Mouse (Mus musculus): ENCODE measurements around the gene 1500009C09Rik. TPM values are rescaled to one million over a fixed set of nuclear protein-coding genes. Genes with fewer than 3 reads are reported as not detected.
A peak's percentile ranks its signal among the peaks of the same experiment; 100 is the strongest.
"Not testable (repeated sequence)": the region's sequence is repeated elsewhere in the genome, so short reads cannot be mapped to it uniquely, and the experiment has no call there.

Gene 1500009C09Rik
- polyA plus RNA-seq, 3 experiments from 2014 or later: not detected

DNA sequence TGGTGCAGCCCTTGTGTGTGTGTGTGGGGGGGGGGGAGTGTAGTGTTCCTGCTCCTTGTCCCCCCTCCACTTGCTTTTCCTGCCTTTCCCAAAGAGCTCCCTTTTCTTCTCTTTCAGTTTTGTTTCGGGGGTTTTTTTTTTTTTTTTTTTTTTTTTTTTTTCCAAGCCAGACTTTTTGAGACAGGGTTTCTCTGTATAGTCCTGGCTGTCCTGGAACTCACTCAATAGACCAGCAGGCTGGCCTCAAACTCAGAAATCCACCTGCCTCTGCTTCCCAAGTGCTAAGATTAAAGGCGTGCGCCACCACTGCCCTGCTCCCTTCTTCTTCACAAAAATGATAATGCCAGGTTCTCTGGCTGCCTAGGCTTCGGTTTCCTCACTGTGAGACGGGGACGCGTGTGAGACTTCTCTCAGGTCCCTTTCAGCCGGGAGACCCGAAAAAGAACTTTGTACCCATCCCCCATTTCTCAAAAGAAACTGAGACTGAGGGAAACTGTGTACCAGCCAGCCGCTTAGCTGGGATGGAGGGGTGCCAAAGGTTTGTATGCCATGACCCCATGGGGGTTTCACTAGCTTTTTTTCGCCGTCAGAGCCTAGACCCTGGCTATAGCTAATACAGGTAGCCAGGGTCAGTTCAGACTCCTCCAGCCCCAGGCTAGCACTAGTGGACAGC, 32.1 kb upstream of the 1500009C09Rik start:
- ATAC-seq: no peak

DNA sequence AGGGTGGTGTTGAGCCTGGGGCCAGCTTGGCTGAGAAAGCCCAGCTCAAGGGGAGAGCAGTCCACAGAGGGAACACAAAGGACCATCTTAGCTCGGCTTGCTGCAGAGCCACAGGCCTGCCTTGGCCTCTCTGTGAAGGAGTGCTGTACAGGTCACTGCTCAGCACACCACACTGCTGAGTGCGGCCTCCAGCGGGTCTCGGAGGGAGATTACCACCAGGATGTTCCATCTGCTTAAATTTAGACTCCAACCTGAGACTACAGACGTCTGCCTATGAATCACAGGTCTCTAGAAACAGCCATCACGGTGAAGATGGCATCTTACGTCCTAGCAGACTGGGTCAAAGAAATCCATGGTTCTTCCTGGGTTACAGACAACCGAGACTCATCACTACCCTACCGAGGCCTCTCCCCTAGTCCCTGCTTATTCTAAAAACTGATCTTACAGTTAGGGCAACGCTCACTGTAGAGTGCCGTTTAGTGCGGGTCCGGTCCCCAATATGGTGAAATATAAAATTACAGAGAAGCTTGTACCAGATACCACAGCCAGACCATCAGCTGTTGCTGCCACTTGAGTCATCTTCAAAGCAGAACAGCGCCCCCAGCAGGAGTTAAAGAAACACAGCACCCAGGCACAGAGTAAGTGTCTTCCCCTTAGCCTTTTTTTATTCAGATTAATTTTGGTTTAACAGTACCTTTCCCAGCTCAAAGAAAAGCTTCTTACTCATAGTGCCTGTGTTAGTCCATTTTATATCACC, 30.9 kb upstream of the 1500009C09Rik start:
- ATAC-seq: no peak

DNA sequence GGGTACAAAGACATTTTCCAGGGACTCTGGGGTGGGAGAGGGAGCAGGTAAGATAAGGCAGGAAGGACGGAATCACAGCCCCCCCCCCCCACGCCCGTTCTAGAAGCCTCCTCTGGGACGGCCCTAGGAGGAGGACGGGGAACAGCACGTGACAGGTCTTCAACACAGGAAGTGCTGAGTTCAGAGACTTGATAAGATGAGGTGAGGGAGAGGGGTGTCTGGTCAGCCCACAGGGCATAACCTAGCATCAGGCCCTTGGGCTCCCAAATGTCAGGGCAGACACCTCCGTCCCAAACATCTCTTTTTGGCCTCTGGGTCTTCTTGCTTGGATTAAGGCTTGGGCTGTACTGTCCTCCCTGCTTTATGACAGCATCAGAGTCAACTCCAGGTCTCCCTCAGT, 28.9 kb upstream of the 1500009C09Rik start:
- ATAC-seq: no peak

DNA sequence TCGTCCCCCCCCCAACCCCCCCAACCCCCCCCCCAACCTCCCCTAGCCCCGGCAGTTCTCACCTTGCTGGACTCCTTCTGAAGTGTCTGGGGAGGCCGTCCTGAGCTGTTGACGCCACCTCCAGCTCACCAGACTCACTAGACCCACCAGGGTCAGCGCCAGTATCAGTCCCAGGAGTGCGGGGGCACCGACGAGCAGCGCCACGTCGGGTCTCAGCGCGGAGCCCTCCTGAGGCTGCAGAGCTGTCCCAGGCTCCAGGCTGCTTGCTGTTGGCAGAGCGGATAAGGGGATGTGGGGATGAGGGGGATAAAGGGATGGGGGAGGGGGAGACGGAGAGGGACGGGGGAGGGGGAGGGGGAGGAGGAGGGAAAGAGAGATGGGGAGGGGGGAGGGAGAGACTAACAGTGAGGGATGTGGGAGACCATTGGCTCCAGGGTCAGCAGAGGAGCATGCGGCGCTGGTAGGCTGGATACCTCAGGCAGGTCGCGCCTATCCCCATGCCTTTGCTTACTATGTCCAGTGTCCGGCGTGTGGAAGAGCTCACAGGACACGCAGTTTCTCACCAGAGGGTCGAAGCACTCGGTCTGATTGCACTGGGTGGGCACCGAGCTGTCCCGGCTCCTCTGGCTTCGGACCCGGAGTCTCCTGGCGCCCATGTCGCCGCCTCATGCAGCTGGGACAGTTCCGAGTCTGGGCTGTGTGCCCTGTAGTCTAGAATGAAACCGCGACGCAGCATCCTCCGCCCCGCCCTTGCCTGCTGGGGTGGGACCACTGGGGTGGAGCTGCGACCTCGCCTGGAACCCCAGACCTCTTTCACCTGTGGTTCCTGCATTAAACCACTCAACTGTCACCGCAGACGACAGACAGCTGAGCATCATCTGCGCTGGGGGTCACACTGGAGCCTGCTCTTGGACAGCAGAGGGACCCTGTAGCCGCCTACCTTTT, 28.3 kb upstream of the 1500009C09Rik start, which contains the start of gene Tnfrsf13c:
Gene Tnfrsf13c, minus strand, starts transcription at position 713 of the 945 bp plus-strand sequence.
- ATAC-seq: peak; percentile 84

GRCm38 (mm10) chr15:82224602-82225215, 27.5 kb upstream of the 1500009C09Rik start:
- no peak for ATAC-seq

GRCm38 (mm10) chr15:82225769-82226168, 26.4 kb upstream of the 1500009C09Rik start:
- ATAC-seq: no peak

DNA sequence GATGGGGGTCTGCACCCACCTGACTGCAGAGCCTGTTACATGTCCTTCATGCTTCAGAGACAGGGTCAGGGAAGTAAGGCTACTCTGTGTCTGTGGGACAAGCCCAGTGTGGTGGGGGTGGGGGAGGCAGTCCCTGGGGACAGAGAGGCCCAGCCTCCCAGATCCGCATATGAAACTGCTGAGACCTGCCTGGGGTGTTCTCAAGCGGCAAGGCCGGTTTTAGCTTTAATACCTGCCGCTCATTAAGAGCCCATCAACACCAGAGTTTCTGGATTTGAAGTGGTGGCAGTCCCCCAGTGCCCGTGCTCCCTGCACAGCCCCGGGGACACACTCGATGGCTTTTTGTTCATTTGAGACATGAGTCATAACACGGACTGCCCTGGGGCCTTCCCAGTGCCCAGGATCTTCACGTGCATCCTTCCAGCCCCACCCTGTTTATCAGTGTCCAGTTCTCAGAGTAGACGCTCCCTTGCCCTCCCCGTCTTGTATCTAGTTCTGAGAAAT, 22.6 kb upstream of the 1500009C09Rik start:
- ATAC-seq: no peak

- ATAC-seq: no peak
Observed at GRCm38 (mm10) chr15:82230098-82230611, 22.0 kb upstream of the 1500009C09Rik start.

GRCm38 (mm10) chr15:82231100-82231499, 21.1 kb upstream of the 1500009C09Rik start:
- ATAC-seq: no peak

DNA sequence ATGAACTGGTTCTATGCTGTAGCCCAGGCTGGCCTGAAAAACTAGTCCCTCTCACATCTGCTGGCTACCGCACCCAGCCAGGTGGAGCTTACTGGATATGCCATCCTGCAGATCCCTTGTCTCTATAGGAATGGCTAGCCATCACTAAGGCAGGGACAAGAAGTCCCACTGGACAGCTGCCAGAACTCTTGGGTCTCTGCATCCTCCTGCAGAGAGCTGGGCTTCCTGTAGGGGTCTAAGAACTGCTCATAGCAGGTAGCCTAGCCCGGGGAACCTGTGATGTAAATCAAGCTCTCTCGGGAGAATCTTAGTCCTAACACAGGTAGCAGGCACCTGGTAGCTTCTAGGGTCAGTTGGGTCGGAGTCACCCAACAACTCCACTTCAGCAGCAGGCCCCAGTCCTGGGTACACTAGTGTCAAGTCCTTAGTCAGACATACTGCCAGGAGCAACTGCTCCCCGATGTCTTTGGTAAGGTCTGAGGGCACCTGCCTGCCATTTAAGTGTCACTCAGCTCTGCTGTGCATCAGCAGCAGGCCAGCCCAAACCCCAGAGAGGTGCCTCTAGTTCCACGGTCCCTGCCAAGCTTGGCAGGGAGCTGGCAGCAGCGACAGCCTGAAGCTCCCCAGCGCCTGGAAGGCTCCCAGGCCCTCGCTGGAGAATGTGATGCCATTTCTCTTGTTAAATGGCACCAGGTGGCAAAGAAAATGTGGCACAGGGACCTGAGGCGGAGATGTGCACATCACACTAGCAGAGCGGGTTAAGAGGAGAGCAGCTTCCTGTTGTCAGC, 20.4 kb upstream of the 1500009C09Rik start:
- ATAC-seq: no peak

DNA sequence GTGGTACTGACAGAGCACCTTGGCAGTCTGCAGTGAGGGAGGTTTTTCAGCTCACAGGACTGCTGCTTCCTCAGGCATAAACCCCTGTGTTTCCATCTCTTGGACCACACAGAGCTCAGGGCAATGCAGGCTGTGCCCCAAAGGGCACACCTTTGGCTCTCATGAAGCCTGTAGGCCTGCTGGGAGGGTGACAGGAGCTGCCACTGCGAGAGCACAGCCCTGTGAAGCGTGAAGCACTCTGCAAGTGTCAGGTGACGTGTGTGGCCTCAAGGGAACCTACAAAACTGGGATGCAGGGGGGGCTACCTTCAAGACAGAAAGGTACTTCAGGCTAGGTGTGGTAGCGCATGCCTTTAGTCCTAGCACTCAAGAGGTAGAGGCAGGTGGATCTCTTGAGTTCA, 19.5 kb upstream of the 1500009C09Rik start:
- no peak for ATAC-seq

DNA sequence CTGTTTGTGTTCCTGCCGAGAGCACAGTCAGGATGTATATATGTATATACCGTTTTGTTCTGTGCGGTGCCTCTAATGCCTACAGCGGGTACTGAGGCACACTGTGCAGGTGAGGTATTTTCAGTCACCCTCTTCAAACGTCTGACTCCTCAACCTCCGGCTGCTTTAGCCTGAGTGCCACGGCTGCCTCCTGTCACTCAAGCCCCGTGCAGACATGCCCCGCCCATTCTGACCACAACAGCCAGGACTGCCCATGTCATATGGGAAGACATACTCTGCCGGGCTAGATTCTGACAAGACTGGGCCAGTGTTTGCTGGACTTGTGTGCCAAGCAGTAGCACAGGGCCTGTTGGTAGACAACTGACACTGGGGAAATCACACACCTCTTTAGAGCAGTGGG, 16.5 kb upstream of the 1500009C09Rik start:
- no peak for ATAC-seq

DNA sequence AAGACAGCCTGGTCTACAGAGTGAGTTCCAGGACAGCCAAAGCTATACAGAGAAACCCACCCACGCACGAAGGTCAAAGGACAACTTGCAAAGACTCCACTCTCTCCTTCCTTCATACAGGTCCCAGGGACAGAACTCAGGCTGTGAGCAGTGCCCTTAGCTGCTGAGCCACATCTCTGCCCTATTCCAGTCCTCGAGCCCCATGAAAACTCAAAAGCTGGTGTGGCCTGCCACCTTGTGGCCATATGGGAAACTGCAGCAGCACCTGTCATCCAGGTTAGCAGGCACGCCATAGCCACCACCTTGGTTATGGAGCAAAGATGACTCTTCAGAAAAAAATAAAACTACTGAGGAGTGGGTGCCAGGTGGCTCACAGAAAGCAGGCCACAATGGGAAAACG, 15.6 kb upstream of the 1500009C09Rik start:
- ATAC-seq: peak; percentile 77

- ATAC-seq: no peak
Observed at GRCm38 (mm10) chr15:82243311-82243710, 8.9 kb upstream of the 1500009C09Rik start.

DNA sequence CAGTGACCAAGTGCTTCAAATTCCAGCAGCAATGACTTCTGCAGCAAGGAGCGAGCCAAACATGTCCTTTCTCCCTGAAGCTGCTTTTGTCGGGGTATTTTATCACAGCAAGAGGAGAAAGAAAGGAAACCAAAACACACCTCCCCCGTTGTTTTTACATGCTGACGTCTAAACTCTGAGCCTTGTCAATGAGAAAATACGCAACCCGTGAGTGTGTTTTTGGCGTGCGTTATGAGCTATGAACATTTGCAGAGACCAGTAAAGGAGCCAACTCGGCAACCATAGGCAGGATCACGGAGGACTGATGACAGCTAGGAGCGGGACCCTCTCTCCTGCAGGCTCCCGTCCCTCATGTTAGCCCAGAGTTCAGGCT, 8.5 kb upstream of the 1500009C09Rik start:
- ATAC-seq: peak; percentile 8

- peak; percentile 98 for ATAC-seq
Observed at GRCm38 (mm10) chr15:82244115-82244804, 7.9 kb upstream of the 1500009C09Rik start, which contains the start of gene Cenpm. Cenpm (minus strand) TSS chr15:82244748.

DNA sequence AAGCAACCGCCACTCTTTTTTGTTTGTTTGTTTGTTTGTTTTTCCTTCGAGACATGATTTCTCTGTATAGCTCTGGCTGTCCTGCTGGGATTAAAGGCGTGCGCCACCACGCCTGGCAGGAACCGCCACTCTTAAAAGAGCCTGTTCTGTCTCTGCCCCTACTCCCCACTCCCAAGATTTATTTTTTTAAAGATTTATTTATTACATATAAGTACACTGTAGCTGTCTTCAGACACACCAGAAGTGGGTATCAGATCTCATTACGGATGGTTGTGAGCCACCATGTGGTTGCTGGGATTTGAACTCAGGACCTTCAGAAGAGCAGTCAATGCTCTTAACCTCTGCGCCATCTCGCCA, 7.4 kb upstream of the 1500009C09Rik start:
- not testable (repeated sequence) for ATAC-seq

GRCm38 (mm10) chr15:82247131-82247776, 4.9 kb upstream of the 1500009C09Rik start:
- ATAC-seq: no peak

- no peak for ATAC-seq
Observed at GRCm38 (mm10) chr15:82251579-82251978, 618 bp upstream of the 1500009C09Rik start.

GRCm38 (mm10) chr15:82255248-82255647, 3.1 kb downstream of the 1500009C09Rik start:
- no peak for ATAC-seq
